Mouse (Mus musculus): Measurements from ENCODE around the gene Olfr204. TPM values are rescaled to one million over a fixed set of nuclear protein-coding genes. Genes with fewer than 3 reads are reported as not detected.

The Olfr204 gene
- polyA plus RNA-seq, 1 experiment from 2014 or later = not detected

Other genes with a start within 250 kb of the Olfr204 start
- gene Olfr190, start 240.2 kb downstream of the Olfr204 start, polyA plus RNA-seq (2015; fragmentation: Nextera tagmentation; extraction: Ambion mirVana) = not detected in 2 replicates
- not detected in 2 replicates for gene Olfr191, start 228.4 kb downstream of the Olfr204 start, polyA plus RNA-seq (2015; fragmentation: Nextera tagmentation; extraction: Ambion mirVana)
- gene Olfr193, start 206.4 kb downstream of the Olfr204 start, polyA plus RNA-seq (2015; fragmentation: Nextera tagmentation; extraction: Ambion mirVana) = not detected in 2 replicates
- gene Olfr194, start 197.2 kb downstream of the Olfr204 start, polyA plus RNA-seq (2015; fragmentation: Nextera tagmentation; extraction: Ambion mirVana) = not detected in 2 replicates
- not detected in 2 replicates for gene Olfr195, start 171.2 kb downstream of the Olfr204 start, polyA plus RNA-seq (2015; fragmentation: Nextera tagmentation; extraction: Ambion mirVana)
- gene Olfr196, start 147.8 kb downstream of the Olfr204 start, polyA plus RNA-seq (2015; fragmentation: Nextera tagmentation; extraction: Ambion mirVana) = not detected in 2 replicates
- not detected in 2 replicates for gene Olfr198, start 114.7 kb downstream of the Olfr204 start, polyA plus RNA-seq (2015; fragmentation: Nextera tagmentation; extraction: Ambion mirVana)
- gene Olfr199, start 98.5 kb downstream of the Olfr204 start, polyA plus RNA-seq (2015; fragmentation: Nextera tagmentation; extraction: Ambion mirVana) = not detected in 2 replicates
- gene Olfr201, start 45.6 kb downstream of the Olfr204 start, polyA plus RNA-seq (2015; fragmentation: Nextera tagmentation; extraction: Ambion mirVana) = not detected in 2 replicates
- 0.39 TPM in 1 of 2 replicates, not detected in the other for gene Olfr202, start 31.5 kb downstream of the Olfr204 start, polyA plus RNA-seq (2015; fragmentation: Nextera tagmentation; extraction: Ambion mirVana)
- gene Olfr203, start 19.4 kb downstream of the Olfr204 start, polyA plus RNA-seq (2015; fragmentation: Nextera tagmentation; extraction: Ambion mirVana) = not detected in 2 replicates
- not detected in 2 replicates for gene Olfr205, start 12.9 kb upstream of the Olfr204 start, polyA plus RNA-seq (2015; fragmentation: Nextera tagmentation; extraction: Ambion mirVana)
- gene Olfr206, start 31.0 kb upstream of the Olfr204 start, polyA plus RNA-seq (2015; fragmentation: Nextera tagmentation; extraction: Ambion mirVana) = not detected in 2 replicates
- gene Olfr209, start 45.7 kb upstream of the Olfr204 start, polyA plus RNA-seq (2015; fragmentation: Nextera tagmentation; extraction: Ambion mirVana) = not detected in 2 replicates
- 0.04 and 0.14 TPM in 2 replicates for gene Gabrr3, start 89.1 kb upstream of the Olfr204 start, polyA plus RNA-seq (2015; fragmentation: Nextera tagmentation; extraction: Ambion mirVana)
- gene Riox2, start 153.5 kb upstream of the Olfr204 start, polyA plus RNA-seq (2015; fragmentation: Nextera tagmentation; extraction: Ambion mirVana) = 35.5 and 35.6 TPM in 2 replicates